Mouse (Mus musculus) limb, embryonic 15.5 days (tissue): ENCODE data around the gene Rsph14. TPM values are rescaled to one million over a fixed set of nuclear protein-coding genes. Genes with fewer than 3 reads are reported as not detected.
"Not testable (repeated sequence)": the region's sequence is repeated elsewhere in the genome, so short reads cannot be mapped to it uniquely, and the experiment has no call there.

Source experiments
- ATAC-seq: fragments of 200-750 bp; cut with Nextera tagmentation; 2 replicates; pipeline ENCODE4 v1.8.0; 2017; ENCODE audit warnings: low read depth, moderate TSS enrichment; ENCODE audit not compliant: insufficient number of reproducible peaks, low FRiP score, low TSS enrichment
- H3K27ac ChIP-seq: fragments of 300-500 bp; sonication (generic); 2 replicates; pipeline ENCODE4 v1.5.1; 2015; ENCODE audit warnings: moderate library complexity, mild to moderate bottlenecking, inconsistent platforms
- H3K27me3 ChIP-seq: fragments of 300-500 bp; sonication (generic); 2 replicates; pipeline ENCODE4 v1.6.1; 2015; ENCODE audit warnings: inconsistent platforms
- H3K36me3 ChIP-seq: fragments of 300-500 bp; sonication (generic); 2 replicates; pipeline ENCODE4 v1.6.1; 2015; ENCODE audit warnings: inconsistent platforms
- H3K4me1 ChIP-seq: fragments of 300-500 bp; sonication (generic); 2 replicates; pipeline ENCODE4 v1.6.1; 2015; ENCODE audit warnings: inconsistent platforms
- H3K4me2 ChIP-seq: fragments of 300-500 bp; sonication (generic); 2 replicates; pipeline ENCODE4 v1.6.1; 2015; ENCODE audit warnings: mild to moderate bottlenecking, inconsistent platforms
- H3K4me3 ChIP-seq: fragments of 300-500 bp; sonication (generic); 2 replicates; pipeline ENCODE4 v1.5.1; 2015; ENCODE audit warnings: mild to moderate bottlenecking, inconsistent platforms
- H3K9ac ChIP-seq: fragments of 300-500 bp; sonication (generic); 2 replicates; pipeline ENCODE4 v1.6.1; 2015; ENCODE audit warnings: inconsistent platforms
- H3K9me3 ChIP-seq: fragments of 300-500 bp; sonication (generic); 2 replicates; pipeline ENCODE4 v1.6.1; 2016; ENCODE audit warnings: inconsistent platforms
- WGBS: fragments of 180-500 bp; shearing (Covaris S2); methylation state at CpG from one replicate; pipeline ENCODE4 v1.1.7; 2015; 5-methylcytosine and 5-hydroxymethylcytosine counted together
- polyA plus RNA-seq: library from polyadenylated mRNA; unstranded; fragments of >200 nt; fragmentation: Nextera tagmentation; extraction: Ambion mirVana; gene quantifications from 2 replicates; pipeline ENCODE4 v1.2.1, GENCODE M21; 2015

Gene Rsph14
- polyA plus RNA-seq, 1 experiment from 2014 or later, result not detected

- WGBS, result 91% methylated on average over 21 of the region's 21 CpGs
- Histone ChIP-seq H3K4me3 (no peak overlapping the region), H3K9me3 (no peaks in the 10 kb centered on the region), H3K27ac (no peak overlapping the region), H3K27me3 (no peaks in the 10 kb centered on the region), H3K4me1 (0 out of 2 replicates have a peak, but pooled peaks cover 4% of the 10 kb centered on the region), H3K36me3 (0 out of 2 replicates have a peak, but pooled peaks cover 4% of the 10 kb centered on the region), H3K4me2 (no peak overlapping the region), H3K9ac (no peak overlapping the region)
- no peak for ATAC-seq
These were observed 19.1 kb upstream of the Rsph14 start for GRCm38 (mm10) chr10:75051364-75052074.

DNA sequence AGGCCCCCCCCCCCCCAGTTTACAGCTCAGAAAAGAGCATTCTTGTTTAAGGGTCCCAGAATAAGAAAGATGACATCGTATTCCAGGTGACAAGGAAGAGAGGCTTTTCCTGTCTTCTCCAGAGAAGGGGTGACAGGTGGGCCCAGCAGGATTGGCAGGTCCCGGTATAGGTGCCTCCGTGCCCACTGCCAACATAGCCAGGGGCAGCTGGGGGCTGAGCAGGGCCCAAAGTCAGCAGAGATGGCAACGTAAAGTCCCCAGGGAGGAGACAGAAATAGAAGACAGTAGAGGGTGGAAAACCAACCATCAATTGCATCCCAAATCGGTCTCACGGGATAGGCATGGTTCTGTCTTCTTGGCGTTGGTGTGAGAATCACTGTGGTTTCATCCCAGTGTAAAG is 16.3 kb upstream of the Rsph14 start:
- 91% methylated on average over 7 of the region's 7 CpGs for WGBS
- peaks cover 10% of the 10 kb centered on the region; the same call in 1 of the 2 replicates for H3K36me3 ChIP-seq
- no peak overlapping the region for H3K4me3 ChIP-seq
- no peak overlapping the region for H3K4me2 ChIP-seq
- no peak overlapping the region for H3K27ac ChIP-seq
- ATAC-seq, result no peak
- H3K27me3 ChIP-seq, result no peaks in the 10 kb centered on the region
- no peak overlapping the region for H3K9ac ChIP-seq
- 0 out of 2 replicates have a peak, but pooled peaks cover 2% of the 10 kb centered on the region for H3K4me1 ChIP-seq
- no peaks in the 10 kb centered on the region for H3K9me3 ChIP-seq

GRCm38 (mm10) chr10:75045831-75046230 is 13.4 kb upstream of the Rsph14 start:
- Histone ChIP-seq H3K27ac (no peak overlapping the region), H3K4me3 (no peak overlapping the region), H3K9ac (no peak overlapping the region), H3K27me3 (no peaks in the 10 kb centered on the region), H3K4me2 (no peak overlapping the region), H3K4me1 (no peaks in the 10 kb centered on the region), H3K9me3 (no peaks in the 10 kb centered on the region), H3K36me3 (peaks cover 10% of the 10 kb centered on the region; the same call in 1 of the 2 replicates)
- WGBS, result 89% methylated on average over 15 of the region's 15 CpGs
- no peak for ATAC-seq

DNA sequence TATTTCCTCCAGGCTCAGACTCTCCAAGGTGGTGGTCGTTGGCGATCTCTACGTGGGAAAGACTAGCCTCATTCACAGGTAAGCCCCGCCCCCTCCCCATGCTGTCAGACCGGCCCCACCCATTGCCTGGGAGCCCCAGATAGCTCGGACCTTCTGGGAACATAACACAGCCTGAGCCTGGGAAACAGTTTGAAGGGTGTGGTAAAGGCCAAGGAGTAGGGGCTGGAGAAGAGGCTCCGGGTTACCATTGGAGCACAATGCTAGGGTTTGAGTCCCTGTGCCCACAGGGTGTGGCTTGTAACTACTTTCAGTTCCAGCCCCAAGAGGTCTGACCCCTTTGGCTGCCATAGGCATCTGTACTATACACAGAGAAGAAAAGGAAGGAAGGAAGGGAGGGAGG is 12.1 kb upstream of the Rsph14 start:
- Histone ChIP-seq H3K4me1 (no peaks in the 10 kb centered on the region), H3K36me3 (peaks cover 10% of the 10 kb centered on the region; the same call in 1 of the 2 replicates), H3K27me3 (no peaks in the 10 kb centered on the region), H3K27ac (no peak overlapping the region), H3K9ac (no peak overlapping the region), H3K4me2 (no peak overlapping the region), H3K9me3 (no peaks in the 10 kb centered on the region), H3K4me3 (no peak overlapping the region)
- no peak for ATAC-seq
- 36% methylated on average over 7 of the region's 7 CpGs for WGBS

DNA sequence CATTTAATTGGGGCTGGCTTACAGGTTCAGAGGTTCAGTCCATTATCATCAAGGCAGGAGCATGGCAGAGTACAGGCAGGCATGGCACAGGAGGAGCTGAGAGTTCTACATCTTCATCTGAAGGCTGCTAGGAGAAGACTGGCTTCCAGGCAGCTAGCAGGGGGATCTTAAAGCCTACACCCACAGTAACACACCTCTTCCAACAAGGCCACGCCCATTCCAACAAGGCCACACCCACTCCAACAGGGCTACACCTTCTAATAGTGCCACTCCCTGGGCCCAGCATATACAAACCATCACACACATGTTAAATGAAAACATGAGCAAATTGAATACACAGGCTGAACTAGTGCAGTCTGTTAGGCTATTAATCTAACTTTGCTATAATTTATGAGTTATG is 9.7 kb upstream of the Rsph14 start:
- 7% methylated on average over 1 of the region's 1 CpGs for whole genome bisulfite sequencing
- not testable (repeated sequence) for H3K9me3 ChIP-seq, ATAC-seq, H3K9ac ChIP-seq, H3K4me3 ChIP-seq, H3K4me2 ChIP-seq, H3K4me1 ChIP-seq, H3K27ac ChIP-seq, H3K36me3 ChIP-seq, H3K27me3 ChIP-seq

GRCm38 (mm10) chr10:75036883-75037379 is 4.5 kb upstream of the Rsph14 start, which contains the start of gene Rab36:
TSS of gene Rab36 (plus strand) at chr10:75037058.
- WGBS, result under 1% methylated on average over 36 of the region's 36 CpGs
- ATAC-seq, result peak; percentile 89
- H3K9ac ChIP-seq, result peak within 1 kb of the TSS; percentile 40; the same call in 1 of the 2 replicates
- peak within 1 kb of the TSS; percentile 80 for H3K27ac ChIP-seq
- H3K36me3 ChIP-seq, result no peaks in the 10 kb centered on the region
- no peaks in the 10 kb centered on the region for H3K27me3 ChIP-seq
- no peaks in the 10 kb centered on the region for H3K9me3 ChIP-seq
- H3K4me3 ChIP-seq, result peak within 1 kb of the TSS; percentile 47
- peak within 1 kb of the TSS; percentile 52 for H3K4me2 ChIP-seq
- H3K4me1 ChIP-seq, result peaks cover 19% of the 10 kb centered on the region

- ATAC-seq, result no peak
- 64% methylated on average over 5 of the region's 5 CpGs for WGBS
- Histone ChIP-seq H3K4me2 (no peak overlapping the region), H3K27ac (no peak overlapping the region), H3K4me1 (peaks cover 13% of the 10 kb centered on the region), H3K4me3 (no peak overlapping the region), H3K36me3 (no peaks in the 10 kb centered on the region), H3K27me3 (no peaks in the 10 kb centered on the region), H3K9me3 (no peaks in the 10 kb centered on the region), H3K9ac (no peak overlapping the region)
These were observed 856 bp downstream of the Rsph14 start for GRCm38 (mm10) chr10:75031345-75032114.

DNA sequence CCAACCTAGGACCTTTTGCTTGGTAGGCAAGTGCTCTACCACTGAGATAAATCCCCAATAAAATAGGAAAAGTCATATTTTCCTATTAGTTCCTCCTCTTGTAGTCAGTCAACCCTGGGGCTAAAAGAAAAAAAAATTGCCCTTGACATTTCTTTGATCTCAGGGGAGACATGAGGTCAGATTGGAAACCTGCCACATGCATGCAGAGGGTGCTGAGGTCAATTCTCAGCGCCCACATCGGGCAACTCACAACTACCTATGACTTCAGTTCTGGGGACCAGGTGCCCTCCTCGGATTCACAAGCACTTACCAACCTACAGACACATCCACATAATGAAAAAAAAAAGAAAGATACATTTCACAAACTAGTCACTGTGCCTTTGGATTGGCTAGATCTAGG is 2.2 kb downstream of the Rsph14 start:
- Histone ChIP-seq H3K9me3 (no peaks in the 10 kb centered on the region), H3K27me3 (no peaks in the 10 kb centered on the region), H3K36me3 (no peaks in the 10 kb centered on the region), H3K4me1 (peaks cover 8% of the 10 kb centered on the region), H3K9ac (no peak overlapping the region), H3K4me2 (no peak overlapping the region), H3K27ac (no peak overlapping the region), H3K4me3 (no peak overlapping the region)
- ATAC-seq, result no peak
- 83% methylated on average over 3 of the region's 3 CpGs for WGBS

- H3K27ac ChIP-seq, result no peak overlapping the region
- H3K4me3 ChIP-seq, result no peak overlapping the region
- no peaks in the 10 kb centered on the region for H3K36me3 ChIP-seq
- H3K27me3 ChIP-seq, result no peaks in the 10 kb centered on the region
- no peaks in the 10 kb centered on the region for H3K9me3 ChIP-seq
- no peak for ATAC-seq
- peaks cover 8% of the 10 kb centered on the region for H3K4me1 ChIP-seq
- no peak overlapping the region for H3K4me2 ChIP-seq
- WGBS, result 93% methylated on average over 3 of the region's 3 CpGs
- H3K9ac ChIP-seq, result no peak overlapping the region
These were observed 2.7 kb downstream of the Rsph14 start for GRCm38 (mm10) chr10:75029677-75030076.

GRCm38 (mm10) chr10:75028743-75029142 is 3.6 kb downstream of the Rsph14 start:
- peaks cover 8% of the 10 kb centered on the region for H3K4me1 ChIP-seq
- H3K4me2 ChIP-seq, result no peak overlapping the region
- H3K27ac ChIP-seq, result no peak overlapping the region
- ATAC-seq, result no peak
- H3K36me3 ChIP-seq, result no peaks in the 10 kb centered on the region
- no peak overlapping the region for H3K4me3 ChIP-seq
- H3K27me3 ChIP-seq, result no peaks in the 10 kb centered on the region
- H3K9ac ChIP-seq, result no peak overlapping the region
- 86% methylated on average over 8 of the region's 8 CpGs for whole genome bisulfite sequencing
- no peaks in the 10 kb centered on the region for H3K9me3 ChIP-seq

DNA sequence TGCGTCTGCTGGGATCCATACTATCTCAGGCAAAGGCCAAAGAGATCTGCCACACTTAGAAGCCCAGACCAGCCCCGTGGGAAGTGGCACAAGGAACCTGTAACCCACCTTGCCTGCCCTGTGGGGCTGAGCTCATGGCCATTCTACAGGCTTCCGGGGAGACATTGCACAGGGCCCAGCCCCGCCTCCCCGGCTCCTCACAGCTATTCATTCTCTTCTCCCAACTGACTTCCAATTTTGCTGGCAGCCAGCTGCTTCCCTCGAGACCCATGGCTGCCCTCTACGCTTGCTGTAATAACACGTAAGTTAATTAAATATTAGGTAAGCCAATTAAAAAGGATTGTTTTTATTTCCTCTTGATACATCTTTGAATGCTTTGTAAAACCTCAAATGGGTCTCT is 5.9 kb downstream of the Rsph14 start:
- Histone ChIP-seq H3K4me3 (no peak overlapping the region), H3K27ac (no peak overlapping the region), H3K9me3 (no peaks in the 10 kb centered on the region), H3K27me3 (no peaks in the 10 kb centered on the region), H3K9ac (no peak overlapping the region), H3K36me3 (no peaks in the 10 kb centered on the region), H3K4me1 (no peaks in the 10 kb centered on the region), H3K4me2 (no peak overlapping the region)
- ATAC-seq, result no peak
- 64% methylated on average over 8 of the region's 8 CpGs for WGBS

- no peak for ATAC-seq
These were observed 11.2 kb downstream of the Rsph14 start for GRCm38 (mm10) chr10:75021138-75021537.

More at GRCm38 (mm10) chr10:75021138-75021537, 11.2 kb downstream of the Rsph14 start:
- Histone ChIP-seq H3K4me2 (no peak overlapping the region), H3K9ac (no peak overlapping the region), H3K27me3 (no peaks in the 10 kb centered on the region), H3K9me3 (no peaks in the 10 kb centered on the region), H3K4me3 (no peak overlapping the region), H3K4me1 (no peaks in the 10 kb centered on the region), H3K27ac (no peak overlapping the region), H3K36me3 (no peaks in the 10 kb centered on the region)
- 10% methylated on average over 6 of the region's 6 CpGs for WGBS
